Mouse (Mus musculus) bone marrow, adult 2 months (tissue): ENCODE data around the gene Svop. TPM values are rescaled to one million over a fixed set of nuclear protein-coding genes. Genes with fewer than 3 reads are reported as not detected.
A peak's percentile ranks its signal among the peaks of the same experiment; 100 is the strongest.

ENCODE experiments used
- H3K27ac ChIP-seq: fragments of 200-500 bp; 2 replicates; pipeline ENCODE4 v1.5.1; 2012; ENCODE audit warnings: low read depth, mild to moderate bottlenecking, control low read depth, inconsistent platforms, low read length; ENCODE audit not compliant: control insufficient read depth, poor library complexity, insufficient read depth
- H3K4me1 ChIP-seq: fragments of 200-500 bp; 2 replicates; pipeline ENCODE4 v1.6.1; 2011; ENCODE audit warnings: low read length; ENCODE audit not compliant: control insufficient read depth, insufficient read depth
- H3K4me3 ChIP-seq: fragments of 200-500 bp; replicated peaks from 2 replicates; pipeline ENCODE3; 2011; ENCODE audit warnings: mild to moderate bottlenecking, low read depth, low read length, control low read depth; ENCODE audit not compliant: control insufficient read depth
- CTCF ChIP-seq: fragments of 200-500 bp; IDR thresholded peaks from 2 replicates; pipeline ENCODE4 v1.5.1; 2011; ENCODE audit warnings: low read length, control low read depth; ENCODE audit not compliant: control insufficient read depth, insufficient read depth
- POLR2A ChIP-seq: fragments of 200-500 bp; IDR thresholded peaks from 2 replicates; pipeline ENCODE4 v1.6.1; 2011; ENCODE audit warnings: low read depth, mild to moderate bottlenecking, control low read depth, low read length, borderline replicate concordance; ENCODE audit not compliant: control insufficient read depth
- WGBS: fragments of 180-500 bp; shearing (Covaris S2); methylation state at CpG from one replicate; pipeline ENCODE4 v1.1.7; 2018; 5-methylcytosine and 5-hydroxymethylcytosine counted together
- polyA plus RNA-seq: library from polyadenylated mRNA; stranded (reverse); fragments of >200 nt; gene quantifications from 2 replicates; pipeline ENCODE4 v1.2.4, GENCODE M21; 2011; ENCODE audit warnings: low replicate concordance; ENCODE audit not compliant: missing spikeins, insufficient read depth, insufficient read length

Svop gene
- polyA plus RNA-seq, 1 experiment = not detected

- no peaks in the 10 kb centered on the region for H3K4me1 ChIP-seq
- no peak overlapping the region for H3K4me3 ChIP-seq
- TF ChIP-seq POLR2A (no peak), CTCF (no peak)
- WGBS = 78% methylated on average over 5 of the region's 5 CpGs
- no peak overlapping the region for H3K27ac ChIP-seq
Observed at GRCm38 (mm10) chr5:114005100-114005499, 86.3 kb downstream of the Svop start.

DNA sequence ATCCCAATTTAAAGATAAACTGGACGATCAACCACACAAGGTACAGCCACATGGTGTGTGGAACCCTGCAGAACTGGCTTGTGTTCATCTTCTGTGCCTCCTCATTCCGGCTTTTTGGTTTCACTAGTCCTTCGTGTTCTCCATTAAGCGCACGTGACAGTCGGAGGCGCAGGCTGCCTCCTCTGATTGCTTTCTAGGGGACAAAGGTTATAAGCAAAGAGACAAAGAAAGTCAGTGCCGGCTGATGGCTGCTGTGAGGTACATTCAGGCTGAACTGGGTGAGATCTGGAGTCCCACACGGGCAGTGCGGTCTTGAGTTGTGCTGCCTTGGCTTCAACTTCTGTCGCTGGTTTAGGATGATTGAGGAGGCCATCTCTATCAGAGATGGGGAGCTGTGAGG lies 86.8 kb downstream of the Svop start:
- no peak overlapping the region for H3K27ac ChIP-seq
- TF ChIP-seq CTCF (no peak), POLR2A (no peak)
- H3K4me1 ChIP-seq = no peaks in the 10 kb centered on the region; the same call in 1 of the 2 replicates
- no peak overlapping the region for H3K4me3 ChIP-seq
- WGBS = 86% methylated on average over 11 of the region's 11 CpGs

- WGBS = 75% methylated on average over 5 of the region's 5 CpGs
Observed at GRCm38 (mm10) chr5:114003542-114003941, 87.8 kb downstream of the Svop start, which contains the start of gene Dao. Dao (plus strand) TSS chr5:114003703.

GRCm38 (mm10) chr5:113999382-113999781 lies 92.0 kb downstream of the Svop start:
- H3K27ac ChIP-seq = no peak overlapping the region
- no peak overlapping the region for H3K4me3 ChIP-seq
- WGBS = 7% methylated on average over 5 of the region's 5 CpGs
- TF ChIP-seq POLR2A = no peak
- no peak for TF ChIP-seq CTCF
- no peaks in the 10 kb centered on the region; the same call in 1 of the 2 replicates for H3K4me1 ChIP-seq

More at GRCm38 (mm10) chr5:114003542-114003941, 87.8 kb downstream of the Svop start, which contains the start of gene Dao:
- Histone ChIP-seq H3K4me3 (no peak within 1 kb of the TSS), H3K4me1 (no peaks in the 10 kb centered on the region; the same call in 1 of the 2 replicates), H3K27ac (no peak within 1 kb of the TSS)
- no peak for TF ChIP-seq POLR2A
- TF ChIP-seq CTCF = no peak

GRCm38 (mm10) chr5:113996458-113996857 lies 94.9 kb downstream of the Svop start:
- TF ChIP-seq CTCF (no peak), POLR2A (no peak)
- no peak overlapping the region for H3K27ac ChIP-seq
- 71% methylated on average over 2 of the region's 2 CpGs for WGBS
- no peak overlapping the region for H3K4me3 ChIP-seq
- no peaks in the 10 kb centered on the region; the same call in 1 of the 2 replicates for H3K4me1 ChIP-seq

DNA sequence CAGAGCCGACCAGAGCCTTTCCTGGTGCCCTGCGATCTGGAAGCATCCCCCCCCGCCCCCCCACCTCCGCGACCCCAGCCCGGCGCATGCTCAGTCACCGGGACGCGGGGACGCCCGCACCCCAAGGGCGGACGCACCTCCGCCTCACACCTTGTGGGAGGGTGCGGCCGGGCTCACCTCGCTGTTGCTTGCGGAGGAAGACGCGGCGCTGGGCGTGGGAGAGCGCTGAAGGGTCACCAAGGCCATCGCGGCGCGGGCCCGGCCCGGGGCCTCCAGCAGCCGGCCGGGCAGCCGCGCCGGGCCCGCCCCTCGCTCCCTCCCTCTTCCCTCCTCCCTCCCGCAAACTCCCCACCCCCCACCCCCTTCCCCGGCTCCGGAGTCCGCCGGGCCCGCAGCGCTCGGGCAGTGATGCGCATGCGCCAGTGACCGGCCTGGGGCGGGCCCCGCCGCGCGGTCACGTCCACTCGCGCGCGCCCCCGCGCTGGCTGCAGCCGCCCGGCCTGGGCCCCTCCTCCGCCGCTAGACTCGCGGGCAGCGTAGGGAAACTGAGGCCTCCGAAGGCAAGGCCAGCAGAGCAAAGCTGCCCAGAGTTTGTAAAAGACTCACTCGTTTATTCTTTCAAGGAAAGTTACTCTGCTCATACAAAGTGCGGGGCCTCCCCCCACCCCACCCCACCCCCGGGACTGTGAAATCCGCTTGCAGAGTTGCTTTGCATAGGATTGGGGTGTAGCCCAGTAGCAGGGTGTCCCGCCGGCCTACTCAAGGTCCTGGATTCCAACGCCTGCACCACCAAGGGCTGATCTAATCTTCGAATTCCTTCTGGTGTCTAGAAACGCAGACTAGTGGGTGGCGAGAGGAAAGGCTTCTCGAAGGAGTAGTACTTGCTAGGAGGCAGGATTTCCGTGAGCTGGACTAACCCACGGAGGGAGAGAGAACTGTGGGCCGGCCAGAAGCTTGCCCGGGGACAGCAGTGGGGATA lies 97.6 kb downstream of the Svop start, which contains the start of gene Ssh1:
TSS of gene Ssh1 (minus strand) at position 408 of the 979 bp plus-strand sequence.
- H3K4me1 ChIP-seq = no peaks in the 10 kb centered on the region; the same call in 1 of the 2 replicates

DNA sequence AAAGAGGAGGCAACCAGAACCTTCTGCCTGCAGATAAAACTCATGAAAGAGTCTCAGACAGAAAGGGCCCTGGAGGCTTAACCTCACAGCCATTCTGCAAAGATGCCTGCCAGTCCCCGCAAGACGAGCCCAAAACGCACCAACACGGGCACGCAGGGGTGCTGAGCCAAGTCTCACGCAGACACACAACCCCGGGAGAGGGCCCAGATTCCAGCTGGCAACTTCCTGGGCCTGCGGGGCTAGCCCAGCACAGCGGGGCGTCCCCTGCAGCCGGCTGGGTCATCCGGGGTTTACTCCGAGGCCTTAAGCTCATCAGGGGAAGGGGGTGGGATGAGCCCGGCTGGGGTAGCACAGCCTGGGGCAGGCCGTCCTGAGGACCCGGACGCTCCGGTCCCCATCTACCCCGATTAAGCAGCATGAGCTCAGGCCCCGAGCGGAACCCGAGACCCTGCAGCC lies 98.3 kb downstream of the Svop start:
- H3K27ac ChIP-seq = peak overlapping the region; percentile 73
- H3K4me1 ChIP-seq = no peaks in the 10 kb centered on the region; the same call in 1 of the 2 replicates
- H3K4me3 ChIP-seq = peak overlapping the region; percentile 87
- TF ChIP-seq POLR2A = no peak
- no peak for TF ChIP-seq CTCF
- WGBS = 1% methylated on average over 22 of the region's 22 CpGs

More for the DNA sequence above, 97.6 kb downstream of the Svop start, which contains the start of gene Ssh1:
- Histone ChIP-seq H3K4me3 (peak within 1 kb of the TSS; percentile 87), H3K27ac (peak within 1 kb of the TSS; percentile 73)
- 2% methylated on average over 78 of the region's 83 CpGs for WGBS
- TF ChIP-seq POLR2A (0 out of 2 replicates have a peak, but pooled peaks have one; percentile 2), CTCF (no peak)

DNA sequence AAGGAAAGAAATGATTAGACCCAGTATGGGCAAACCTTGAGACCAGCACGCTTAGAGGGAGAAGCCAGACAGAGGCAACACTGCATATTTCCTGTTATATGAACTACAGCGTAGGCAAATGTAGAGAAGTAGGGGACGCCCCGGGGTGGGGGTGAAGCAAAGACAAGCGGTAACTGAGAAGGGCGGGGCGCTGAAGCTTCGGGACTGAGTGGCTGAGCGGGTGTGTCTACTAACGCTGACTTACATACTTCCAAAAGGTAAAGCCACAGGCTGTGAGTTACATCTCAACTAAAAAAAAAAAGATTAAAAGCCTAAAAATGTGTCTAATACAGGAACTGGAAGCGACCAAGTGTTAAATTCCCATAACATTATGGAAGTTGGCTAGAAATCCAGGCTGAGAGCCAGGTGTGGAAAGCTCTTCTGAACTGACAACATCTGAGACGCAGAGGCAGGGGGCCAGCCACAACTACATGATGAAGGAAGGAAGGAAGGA lies 99.0 kb downstream of the Svop start:
- TF ChIP-seq POLR2A (no peak), CTCF (no peak)
- WGBS = 2% methylated on average over 12 of the region's 12 CpGs
- Histone ChIP-seq H3K27ac (peak overlapping the region; percentile 73; the same call in 1 of the 2 replicates), H3K4me1 (no peaks in the 10 kb centered on the region; the same call in 1 of the 2 replicates), H3K4me3 (peak overlapping the region; percentile 87)
